Mouse (Mus musculus) CD8-positive naive resting alpha-beta T cell, adult 2 months (primary cell): ENCODE data around the gene Hunk.

Source experiments
- DNase-seq, 2 experiments: peaks; one replicate each; pipeline ENCODE4 v3.0.0; 2022; ENCODE audit warnings: low read depth in 2 of 2, low spot score in 2 of 2

Hunk gene

DNA sequence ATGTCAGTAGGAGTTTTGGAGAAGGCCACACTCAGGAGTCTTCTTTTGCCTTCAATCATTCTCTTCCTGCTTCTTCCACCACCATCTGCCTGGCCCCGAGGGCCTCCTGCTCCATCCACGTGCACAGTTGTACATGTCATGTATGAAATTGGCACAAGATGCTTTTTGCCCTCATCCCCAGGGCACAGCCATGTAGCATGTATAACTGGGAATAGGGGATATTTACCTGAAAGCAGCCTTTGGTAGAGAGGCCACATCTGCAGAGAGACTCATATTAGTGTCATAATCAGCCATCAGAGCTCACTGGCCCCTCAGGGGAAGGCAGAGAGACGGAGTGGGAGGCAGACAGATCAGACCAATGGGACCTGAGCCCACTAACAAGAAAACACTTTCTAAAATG lies 160.8 kb downstream of the Hunk start:
- no peak for DNase-seq

GRCm38 (mm10) chr16:90547996-90548395 lies 162.2 kb downstream of the Hunk start:
- no peak for DNase-seq
